Mouse (Mus musculus) lung, adult 2 months (tissue): ENCODE measurements at regions not wholly inside any gene's neighbourhood (a gene's known extent, or its start where the extent isn't known, plus 50 kb on each side); places are given as distances from the start of the nearest gene placed in this dataset.

Experiments used
- CTCF ChIP-seq: fragments of 200-500 bp; IDR thresholded peaks from 2 replicates; pipeline ENCODE4 v1.5.1; 2011; ENCODE audit warnings: mild to moderate bottlenecking, low read length, control low read depth; ENCODE audit not compliant: insufficient read depth
- POLR2A ChIP-seq: fragments of 200-500 bp; IDR thresholded peaks from 2 replicates; pipeline ENCODE4 v1.6.1; 2011; ENCODE audit warnings: low read depth, mild to moderate bottlenecking, control low read depth, low read length, borderline replicate concordance; ENCODE audit errors: extremely low read depth

DNA sequence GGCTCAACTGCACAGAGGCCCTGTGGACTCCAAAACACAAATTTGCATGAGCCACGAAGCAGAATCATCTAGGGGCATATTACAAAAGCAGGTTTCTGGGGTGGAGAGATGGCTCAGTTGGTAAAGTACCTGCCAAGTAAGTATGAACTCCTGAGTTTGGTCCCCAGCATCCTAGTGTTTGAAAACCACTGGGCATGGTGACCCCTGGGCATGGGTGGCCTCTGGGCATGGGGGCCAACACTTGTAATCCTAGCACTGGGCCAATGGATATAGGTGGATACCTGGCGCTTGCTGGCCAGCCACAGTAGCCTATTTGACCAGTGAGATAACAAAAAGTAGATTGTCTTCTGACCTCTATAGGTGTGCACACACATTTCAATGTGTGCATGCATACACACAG, 65.7 kb upstream of the Arid5b start:
- TF ChIP-seq POLR2A: no peak
- no peak for TF ChIP-seq CTCF
